Mouse (Mus musculus) liver, embryonic 12.5 days (tissue): ENCODE measurements at regions not wholly inside any gene's neighbourhood (a gene's known extent, or its start where the extent isn't known, plus 50 kb on each side); places are given as distances from the start of the nearest gene placed in this dataset.

Experiments used
- ATAC-seq: fragments of 200-750 bp; cut with Nextera tagmentation; 2 replicates; pipeline ENCODE4 v1.8.0; 2017; ENCODE audit warnings: moderate number of reproducible peaks, mild to moderate bottlenecking, moderate library complexity
- H3K27ac ChIP-seq: fragments of 300-500 bp; sonication (generic); 2 replicates; pipeline ENCODE4 v1.5.1; 2016; ENCODE audit warnings: mild to moderate bottlenecking
- H3K27me3 ChIP-seq: fragments of 300-500 bp; sonication (generic); replicated peaks from 2 replicates; pipeline ENCODE4 v1.6.1; 2016; ENCODE audit warnings: mild to moderate bottlenecking, moderate library complexity
- H3K36me3 ChIP-seq: fragments of 300-500 bp; sonication (generic); 2 replicates; pipeline ENCODE4 v1.6.1; 2016; ENCODE audit warnings: mild to moderate bottlenecking, moderate library complexity
- H3K4me1 ChIP-seq: fragments of 300-500 bp; sonication (generic); 2 replicates; pipeline ENCODE4 v1.6.1; 2016
- H3K4me2 ChIP-seq: fragments of 300-500 bp; sonication (generic); 2 replicates; pipeline ENCODE4 v1.6.1; 2016; ENCODE audit warnings: mild to moderate bottlenecking, moderate library complexity
- H3K4me3 ChIP-seq: fragments of 300-500 bp; sonication (generic); 2 replicates; pipeline ENCODE4 v1.5.1; 2016; ENCODE audit warnings: mild to moderate bottlenecking, moderate library complexity
- H3K9ac ChIP-seq: fragments of 300-500 bp; sonication (generic); 2 replicates; pipeline ENCODE4 v1.6.1; 2016; ENCODE audit warnings: mild to moderate bottlenecking, moderate library complexity
- H3K9me3 ChIP-seq: fragments of 300-500 bp; sonication (generic); replicated peaks from 2 replicates; pipeline ENCODE4 v1.6.1; 2016; ENCODE audit warnings: mild to moderate bottlenecking, moderate library complexity
- WGBS: fragments of 180-500 bp; shearing (Covaris S2); methylation state at CpG from one replicate; pipeline ENCODE4 v1.1.7; 2016; ENCODE audit not compliant: insufficient replicate concordance; 5-methylcytosine and 5-hydroxymethylcytosine counted together

DNA sequence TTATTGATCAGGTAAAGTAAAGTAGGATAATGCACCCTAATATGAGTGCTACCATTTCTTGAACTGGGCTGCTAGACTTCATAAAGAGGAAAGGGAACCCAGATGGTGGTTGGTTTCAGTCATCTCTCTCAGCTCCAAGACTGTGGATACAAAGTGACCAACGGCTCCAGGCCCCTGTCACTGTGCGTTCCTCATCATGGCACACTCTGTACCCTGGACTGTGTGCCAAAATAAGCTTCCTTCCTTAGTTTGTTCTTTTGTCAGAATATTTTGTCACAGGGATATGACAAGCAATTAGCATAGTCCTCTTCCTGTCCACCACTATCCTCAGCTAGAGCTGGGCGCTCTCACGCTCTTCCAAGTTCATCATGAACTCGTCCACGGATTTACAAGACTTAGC, 620.9 kb downstream of the Tox3 start:
- 74% methylated on average over 6 of the region's 6 CpGs for WGBS

DNA sequence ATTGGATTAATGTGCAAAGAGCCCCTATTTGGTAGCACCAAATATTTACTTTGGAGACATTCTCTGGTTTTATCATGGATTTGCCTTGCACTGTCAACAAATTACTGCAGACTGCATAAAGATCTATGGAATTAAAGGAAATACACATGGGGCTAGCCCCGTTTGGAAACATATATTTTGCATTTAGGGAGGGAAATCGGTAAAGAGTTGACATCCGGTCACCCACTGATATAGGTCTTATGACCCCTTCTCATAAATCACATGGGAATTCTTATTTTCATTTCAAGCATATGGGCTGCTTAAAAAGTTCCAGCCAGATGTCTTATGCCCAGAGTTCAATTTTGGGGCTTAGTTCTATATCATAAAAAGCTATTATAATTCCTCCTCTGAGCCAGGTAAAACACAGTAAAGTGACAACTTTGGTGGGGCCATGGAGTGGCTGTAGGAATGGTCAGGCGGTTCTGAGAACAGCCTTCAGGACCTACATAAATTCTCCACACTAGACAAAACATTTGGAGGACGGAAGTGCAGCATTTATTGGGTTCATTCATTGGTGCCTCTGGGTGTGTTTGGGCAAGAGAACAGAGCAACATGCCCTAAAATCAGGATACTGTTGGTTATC, 626.3 kb downstream of the Tox3 start:
- Histone ChIP-seq H3K27ac (no peak overlapping the region), H3K4me1 (no peaks in the 10 kb centered on the region), H3K4me3 (no peak overlapping the region), H3K36me3 (no peaks in the 10 kb centered on the region), H3K4me2 (no peak overlapping the region), H3K27me3 (no peaks in the 10 kb centered on the region), H3K9ac (no peak overlapping the region), H3K9me3 (no peaks in the 10 kb centered on the region)
- no peak for ATAC-seq
- WGBS, result 65% methylated on average over 5 of the region's 5 CpGs

More for the DNA sequence above, 620.9 kb downstream of the Tox3 start:
- no peaks in the 10 kb centered on the region for H3K9me3 ChIP-seq
- H3K9ac ChIP-seq, result no peak overlapping the region
- no peak for ATAC-seq
- H3K4me2 ChIP-seq, result no peak overlapping the region
- H3K36me3 ChIP-seq, result no peaks in the 10 kb centered on the region
- H3K4me3 ChIP-seq, result no peak overlapping the region
- H3K27me3 ChIP-seq, result no peaks in the 10 kb centered on the region
- H3K4me1 ChIP-seq, result no peaks in the 10 kb centered on the region
- no peak overlapping the region for H3K27ac ChIP-seq

DNA sequence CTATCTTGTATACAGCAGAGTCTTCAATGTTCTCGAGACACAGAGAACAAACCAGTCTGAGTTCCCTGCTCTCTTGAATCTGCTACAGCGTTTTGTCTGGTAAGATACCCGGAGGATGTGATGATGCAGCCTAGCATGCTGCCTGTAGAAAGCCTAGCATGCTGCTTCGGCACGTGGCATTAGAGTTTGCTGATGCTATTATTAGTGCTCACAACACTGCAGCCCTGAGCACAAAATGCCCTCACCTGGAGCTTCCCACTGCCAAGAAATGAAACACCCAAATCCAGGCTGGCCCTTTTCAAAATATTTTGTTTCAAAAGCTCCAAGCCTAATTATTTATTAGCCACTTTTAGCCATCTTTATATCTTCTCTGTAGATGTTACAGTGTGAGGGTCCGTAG, 634.3 kb downstream of the Tox3 start:
- no peak for ATAC-seq
- H3K27me3 ChIP-seq, result no peaks in the 10 kb centered on the region
- H3K9ac ChIP-seq, result no peak overlapping the region
- H3K4me1 ChIP-seq, result no peaks in the 10 kb centered on the region
- no peak overlapping the region for H3K27ac ChIP-seq
- H3K9me3 ChIP-seq, result no peaks in the 10 kb centered on the region
- no peaks in the 10 kb centered on the region for H3K36me3 ChIP-seq
- no peak overlapping the region for H3K4me2 ChIP-seq
- 53% methylated on average over 6 of the region's 6 CpGs for WGBS
- no peak overlapping the region for H3K4me3 ChIP-seq

- no peak overlapping the region for H3K4me3 ChIP-seq
- no peaks in the 10 kb centered on the region for H3K9me3 ChIP-seq
- H3K4me2 ChIP-seq, result no peak overlapping the region
- H3K27me3 ChIP-seq, result no peaks in the 10 kb centered on the region
- H3K27ac ChIP-seq, result no peak overlapping the region
- WGBS, result 42% methylated on average over 5 of the region's 5 CpGs
- no peak overlapping the region for H3K9ac ChIP-seq
- no peaks in the 10 kb centered on the region for H3K4me1 ChIP-seq
- H3K36me3 ChIP-seq, result no peaks in the 10 kb centered on the region
- ATAC-seq, result no peak
These were observed 640.7 kb downstream of the Tox3 start for GRCm38 (mm10) chr8:89707341-89707928.

DNA sequence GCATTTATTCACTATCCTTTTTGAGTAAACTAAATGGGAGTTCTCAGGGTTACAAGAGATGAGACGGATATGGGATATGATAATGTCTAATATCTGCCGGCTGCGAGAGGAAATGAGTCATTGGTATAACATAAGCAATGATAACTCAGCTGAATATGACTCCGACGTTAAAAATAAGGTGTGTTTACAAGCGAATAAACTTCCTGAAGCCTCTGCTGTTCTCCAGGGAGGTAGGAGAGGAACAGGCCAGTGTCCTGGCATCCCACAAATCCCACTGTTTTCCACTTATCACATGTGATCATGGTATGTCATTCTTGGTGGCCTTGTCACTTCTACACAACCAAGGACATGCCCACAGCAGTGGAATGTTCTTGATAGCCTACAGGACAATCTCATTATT, 641.7 kb upstream of the Sall1 start:
- 65% methylated on average over 6 of the region's 6 CpGs for WGBS
- Histone ChIP-seq H3K9me3 (no peaks in the 10 kb centered on the region), H3K9ac (no peak overlapping the region), H3K4me1 (no peaks in the 10 kb centered on the region), H3K27ac (no peak overlapping the region), H3K27me3 (no peaks in the 10 kb centered on the region), H3K4me2 (no peak overlapping the region), H3K36me3 (no peaks in the 10 kb centered on the region), H3K4me3 (no peak overlapping the region)
- ATAC-seq, result no peak

DNA sequence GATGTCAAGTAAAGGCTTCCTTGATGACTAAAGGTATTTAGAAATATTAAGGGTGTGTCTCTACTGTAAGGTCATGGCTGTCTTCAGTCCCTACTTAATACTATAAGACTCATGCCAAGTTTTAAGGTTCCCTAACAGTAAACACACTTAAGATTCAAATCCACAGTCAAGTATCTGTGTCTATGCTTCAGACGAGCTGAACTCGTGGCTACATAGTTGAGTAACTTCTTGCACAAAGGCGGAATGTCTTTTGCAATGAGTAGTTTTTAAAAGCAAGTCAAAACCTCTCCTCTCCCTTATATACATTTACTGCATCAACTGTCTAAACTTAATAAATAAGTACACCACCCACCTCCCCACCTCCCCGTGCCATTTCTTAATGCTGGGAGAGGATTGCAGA, 637.0 kb upstream of the Sall1 start:
- Histone ChIP-seq H3K4me2 (no peak overlapping the region), H3K36me3 (no peaks in the 10 kb centered on the region), H3K27me3 (no peaks in the 10 kb centered on the region), H3K27ac (no peak overlapping the region), H3K4me3 (no peak overlapping the region), H3K4me1 (no peaks in the 10 kb centered on the region), H3K9me3 (no peaks in the 10 kb centered on the region), H3K9ac (no peak overlapping the region)
- WGBS, result 68% methylated on average over 4 of the region's 4 CpGs
- no peak for ATAC-seq

GRCm38 (mm10) chr8:89680341-89680740, 636.4 kb upstream of the Sall1 start:
- H3K9ac ChIP-seq, result no peak overlapping the region
- no peaks in the 10 kb centered on the region for H3K4me1 ChIP-seq
- no peak overlapping the region for H3K27ac ChIP-seq
- H3K27me3 ChIP-seq, result no peaks in the 10 kb centered on the region
- H3K4me2 ChIP-seq, result no peak overlapping the region
- ATAC-seq, result no peak
- H3K36me3 ChIP-seq, result no peaks in the 10 kb centered on the region
- H3K4me3 ChIP-seq, result no peak overlapping the region
- 53% methylated on average over 5 of the region's 5 CpGs for WGBS
- no peaks in the 10 kb centered on the region for H3K9me3 ChIP-seq

GRCm38 (mm10) chr8:89679551-89679950, 635.6 kb upstream of the Sall1 start:
- no peak for ATAC-seq
- Histone ChIP-seq H3K27me3 (no peaks in the 10 kb centered on the region), H3K9ac (no peak overlapping the region), H3K4me3 (no peak overlapping the region), H3K36me3 (no peaks in the 10 kb centered on the region), H3K4me1 (no peaks in the 10 kb centered on the region), H3K4me2 (no peak overlapping the region), H3K27ac (no peak overlapping the region), H3K9me3 (no peaks in the 10 kb centered on the region)
- WGBS, result 78% methylated on average over 4 of the region's 4 CpGs

DNA sequence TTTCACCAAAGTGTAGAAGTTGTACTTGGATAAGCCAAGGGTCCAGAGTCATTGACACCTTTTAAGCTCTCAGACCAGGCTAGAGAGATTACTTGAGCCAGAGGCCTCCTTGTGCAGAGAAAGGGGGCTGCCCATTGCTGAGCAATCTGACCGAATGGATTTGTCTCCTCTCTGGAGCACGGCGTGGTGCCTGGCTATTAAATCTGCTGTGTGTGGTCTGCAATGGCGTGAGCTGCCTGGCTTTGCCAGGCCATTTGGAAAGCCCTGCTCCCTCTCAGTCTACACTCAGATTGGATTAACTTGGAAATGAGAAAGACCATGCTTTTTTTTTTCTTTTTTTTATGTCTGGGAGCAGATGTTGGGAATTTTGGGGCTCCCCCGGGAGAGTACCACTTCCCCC, 633.3 kb upstream of the Sall1 start:
- Histone ChIP-seq H3K27ac (no peak overlapping the region), H3K9ac (no peak overlapping the region), H3K27me3 (no peaks in the 10 kb centered on the region), H3K4me1 (no peaks in the 10 kb centered on the region), H3K36me3 (no peaks in the 10 kb centered on the region), H3K4me2 (no peak overlapping the region), H3K4me3 (no peak overlapping the region), H3K9me3 (no peaks in the 10 kb centered on the region)
- 69% methylated on average over 5 of the region's 5 CpGs for WGBS
- no peak for ATAC-seq

DNA sequence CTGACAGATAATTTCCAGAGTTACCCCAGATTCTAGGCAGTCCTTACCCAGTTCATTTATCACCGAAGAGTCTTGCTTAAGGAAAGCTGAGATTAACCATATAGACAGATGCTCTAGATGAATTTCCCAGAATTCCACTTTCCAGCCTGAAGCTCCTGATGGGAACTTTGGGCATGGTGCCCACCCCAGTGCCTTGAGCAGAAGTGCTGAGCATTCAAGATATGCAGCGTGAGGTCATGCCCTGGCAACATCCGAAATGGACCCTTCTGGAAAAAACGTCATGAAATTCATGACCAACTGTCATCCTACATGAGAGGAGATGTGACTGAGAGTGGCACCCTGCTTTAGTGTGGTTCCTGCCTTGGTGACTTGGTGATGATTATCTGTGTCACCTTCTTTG, 629.9 kb upstream of the Sall1 start:
- H3K27ac ChIP-seq, result no peak overlapping the region
- no peaks in the 10 kb centered on the region for H3K27me3 ChIP-seq
- ATAC-seq, result no peak
- no peak overlapping the region for H3K4me2 ChIP-seq
- no peak overlapping the region for H3K4me3 ChIP-seq
- H3K36me3 ChIP-seq, result no peaks in the 10 kb centered on the region
- 63% methylated on average over 4 of the region's 4 CpGs for whole genome bisulfite sequencing
- no peak overlapping the region for H3K9ac ChIP-seq
- no peaks in the 10 kb centered on the region for H3K4me1 ChIP-seq
- H3K9me3 ChIP-seq, result no peaks in the 10 kb centered on the region

- ATAC-seq, result no peak
- H3K4me2 ChIP-seq, result no peak overlapping the region
- whole genome bisulfite sequencing, result 69% methylated on average over 5 of the region's 5 CpGs
- H3K27me3 ChIP-seq, result no peaks in the 10 kb centered on the region
- no peak overlapping the region for H3K9ac ChIP-seq
- no peak overlapping the region for H3K4me3 ChIP-seq
- no peaks in the 10 kb centered on the region for H3K4me1 ChIP-seq
- no peaks in the 10 kb centered on the region for H3K9me3 ChIP-seq
- no peak overlapping the region for H3K27ac ChIP-seq
- H3K36me3 ChIP-seq, result no peaks in the 10 kb centered on the region
These were observed 628.7 kb upstream of the Sall1 start for GRCm38 (mm10) chr8:89672631-89673030.

DNA sequence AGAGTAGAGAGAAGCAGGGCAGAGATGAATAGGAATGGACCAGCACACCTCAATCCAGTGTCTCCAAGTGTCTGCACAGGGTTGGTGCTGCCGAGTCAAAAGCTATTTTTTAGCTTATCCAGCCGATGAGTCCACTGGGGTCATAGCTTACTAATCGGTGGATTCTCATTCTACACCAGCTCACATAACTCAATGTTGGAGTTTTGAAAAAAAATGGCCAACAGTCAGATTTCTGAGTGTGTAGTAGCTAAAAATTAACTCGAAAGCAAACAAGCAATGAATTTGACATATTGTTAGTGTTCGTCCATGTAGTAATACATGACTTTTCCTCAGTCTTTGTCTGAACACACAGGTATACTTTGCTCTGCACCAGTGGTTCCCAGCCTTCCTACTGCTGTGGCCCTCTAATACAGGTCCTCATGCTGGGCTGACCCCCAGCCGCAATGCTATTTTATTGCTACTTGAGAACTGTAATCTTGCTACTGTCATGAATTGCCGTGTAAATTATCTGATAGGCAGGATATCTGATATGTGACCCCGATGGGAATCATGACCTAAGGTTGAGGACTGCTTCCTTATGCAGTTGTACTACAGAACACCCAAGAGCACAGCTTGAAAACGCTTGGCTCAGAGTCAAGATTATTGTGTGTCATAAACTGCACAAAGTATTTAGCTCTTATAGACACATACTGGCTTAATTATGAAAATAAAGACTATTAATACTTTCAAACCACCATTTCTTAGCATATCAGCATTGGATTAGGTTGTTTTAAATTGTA, 621.1 kb upstream of the Sall1 start:
- Histone ChIP-seq H3K36me3 (no peaks in the 10 kb centered on the region), H3K9me3 (no peaks in the 10 kb centered on the region), H3K27ac (no peak overlapping the region), H3K27me3 (peaks cover 4% of the 10 kb centered on the region; the same call in 1 of the 2 replicates), H3K9ac (no peak overlapping the region), H3K4me1 (no peaks in the 10 kb centered on the region), H3K4me3 (no peak overlapping the region), H3K4me2 (no peak overlapping the region)
- no peak for ATAC-seq
- 69% methylated on average over 9 of the region's 9 CpGs for WGBS
